Mouse (Mus musculus) kidney, adult 8-10 months (tissue): ENCODE results near the gene C530008M17Rik.

ENCODE experiments used
- DNase-seq, 2 experiments: peaks; one replicate each; pipeline ENCODE4 v3.0.0; 2022

The C530008M17Rik gene

GRCm38 (mm10) chr5:76779094-76779615, 122.8 kb downstream of the C530008M17Rik start:
- no peak for DNase-seq

- no peak for DNase-seq
These were observed 125.6 kb downstream of the C530008M17Rik start for GRCm38 (mm10) chr5:76781943-76782342.

GRCm38 (mm10) chr5:76782414-76783103, 126.2 kb downstream of the C530008M17Rik start:
- no peak for DNase-seq

GRCm38 (mm10) chr5:76783104-76783441, 126.8 kb downstream of the C530008M17Rik start:
- DNase-seq = no peak

GRCm38 (mm10) chr5:76784151-76784723, 127.9 kb downstream of the C530008M17Rik start:
- DNase-seq = no peak

- no peak for DNase-seq
These were observed 128.7 kb downstream of the C530008M17Rik start for GRCm38 (mm10) chr5:76785013-76785412.

GRCm38 (mm10) chr5:76789881-76790280, 133.6 kb downstream of the C530008M17Rik start:
- no peak for DNase-seq

- no peak for DNase-seq
These were observed 135.0 kb downstream of the C530008M17Rik start for GRCm38 (mm10) chr5:76791280-76791679.

GRCm38 (mm10) chr5:76792720-76793119, 136.4 kb downstream of the C530008M17Rik start:
- DNase-seq = no peak

- DNase-seq = no peak
These were observed 141.7 kb downstream of the C530008M17Rik start for GRCm38 (mm10) chr5:76798043-76798442.

- peak in 1 of 2 experiments; percentile 8 for DNase-seq
These were observed 143.2 kb downstream of the C530008M17Rik start for GRCm38 (mm10) chr5:76799471-76799870.

GRCm38 (mm10) chr5:76809031-76809430, 152.7 kb downstream of the C530008M17Rik start:
- no peak for DNase-seq

- no peak for DNase-seq
These were observed 158.7 kb downstream of the C530008M17Rik start for GRCm38 (mm10) chr5:76815035-76815434.

GRCm38 (mm10) chr5:76815786-76816455, 159.6 kb downstream of the C530008M17Rik start:
- peak; percentile 72 to 80 for DNase-seq

GRCm38 (mm10) chr5:76816748-76817147, 160.4 kb downstream of the C530008M17Rik start:
- DNase-seq = peak; percentile 34 to 35

- no peak for DNase-seq
These were observed 161.4 kb downstream of the C530008M17Rik start for GRCm38 (mm10) chr5:76817678-76818077.

- DNase-seq = no peak
These were observed 162.5 kb downstream of the C530008M17Rik start for GRCm38 (mm10) chr5:76818807-76819206.

GRCm38 (mm10) chr5:76822097-76822496, 165.8 kb downstream of the C530008M17Rik start:
- peak; percentile 54 to 55 for DNase-seq

GRCm38 (mm10) chr5:76828527-76829240, 172.4 kb downstream of the C530008M17Rik start:
- no peak for DNase-seq

- no peak for DNase-seq
These were observed 176.4 kb downstream of the C530008M17Rik start for GRCm38 (mm10) chr5:76832529-76833210.

- no peak for DNase-seq
These were observed 180.7 kb downstream of the C530008M17Rik start for GRCm38 (mm10) chr5:76837018-76837417.

- no peak for DNase-seq
These were observed 183.5 kb downstream of the C530008M17Rik start for GRCm38 (mm10) chr5:76839786-76840185.

- DNase-seq = no peak
These were observed 185.5 kb downstream of the C530008M17Rik start for GRCm38 (mm10) chr5:76841859-76842258.
